Mouse (Mus musculus) fat pad, adult 2 months (tissue): ENCODE measurements around the gene Kif1a.
A peak's percentile ranks its signal among the peaks of the same experiment; 100 is the strongest.
"Not testable (repeated sequence)": the region's sequence is repeated elsewhere in the genome, so short reads cannot be mapped to it uniquely, and the experiment has no call there.

Experiments used
- DNase-seq: peaks from one replicate; pipeline ENCODE4 v3.0.0-alpha.2; 2011; ENCODE audit warnings: low read depth, low spot score; ENCODE audit errors: extremely low read depth

The Kif1a gene

DNA sequence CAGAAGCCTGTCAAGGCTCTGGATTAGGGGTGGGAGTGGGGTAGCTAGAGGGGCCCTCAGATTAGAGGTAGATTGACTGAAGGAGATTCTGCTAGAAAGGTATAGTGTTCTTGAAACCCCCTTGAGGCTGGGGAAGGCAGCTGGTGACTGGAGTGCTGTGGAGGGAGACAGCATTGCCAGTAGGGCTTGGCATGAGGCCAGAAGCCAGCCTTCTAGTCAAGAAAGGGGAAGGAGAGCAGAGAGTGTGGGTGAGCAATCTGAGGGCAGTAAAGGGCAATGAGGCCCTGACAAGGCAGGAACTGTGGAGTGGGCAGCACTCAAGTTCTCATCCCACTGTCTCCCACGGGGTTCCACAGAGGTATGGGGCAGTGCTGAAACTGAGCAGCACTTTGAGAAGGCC, 128.9 kb downstream of the Kif1a start:
- DNase-seq, result no peak

DNA sequence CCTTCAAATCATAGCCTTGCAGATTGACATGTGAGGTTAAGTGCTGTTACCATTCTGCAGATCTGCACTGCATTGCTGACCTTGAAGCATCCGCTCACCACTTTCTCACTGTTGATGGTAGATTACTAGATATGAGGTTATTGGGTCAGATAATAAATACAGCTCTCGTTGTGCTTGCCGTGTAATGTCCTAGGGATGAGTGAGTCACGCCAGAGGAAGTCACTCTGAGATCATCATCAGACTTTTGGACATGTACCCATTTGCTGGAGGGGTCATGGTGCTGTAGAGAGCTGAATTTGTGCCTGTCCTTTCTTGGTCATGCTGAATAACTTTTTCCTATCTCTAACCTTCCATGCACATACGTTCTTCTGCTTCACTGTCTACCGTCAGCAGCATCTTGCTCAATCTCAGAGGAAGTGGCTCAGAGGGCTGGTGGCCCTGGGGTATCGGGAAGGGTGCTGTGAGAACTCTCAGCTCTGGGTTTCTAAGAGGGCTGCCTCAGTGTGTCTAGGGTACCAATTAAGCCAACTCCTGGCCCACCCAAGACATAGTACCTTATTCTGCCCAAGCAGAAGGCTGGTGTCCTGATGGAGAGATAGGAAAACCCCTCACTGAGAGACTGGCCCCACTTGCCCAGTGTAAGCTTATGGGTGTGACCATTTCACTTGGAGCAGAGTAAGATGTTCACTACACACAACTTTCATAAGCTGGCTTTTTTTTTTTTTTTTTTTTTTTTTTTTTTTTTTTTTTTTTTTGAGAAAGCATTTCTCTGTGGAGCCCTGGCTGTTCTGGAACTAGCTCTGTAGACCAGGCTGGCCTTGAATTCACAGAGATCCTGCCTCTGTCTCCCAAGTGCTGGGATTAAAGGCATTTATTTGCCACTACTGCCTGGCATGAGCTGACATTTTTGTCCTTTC, 129.6 kb downstream of the Kif1a start:
- DNase-seq, result peak; percentile 4

- not testable (repeated sequence) for DNase-seq
Measured at GRCm38 (mm10) chr1:92970791-92971190, 131.0 kb downstream of the Kif1a start.
